Mouse (Mus musculus) kidney, adult 2 months (tissue): ENCODE results near the gene Flt3l. TPM values are rescaled to one million over a fixed set of nuclear protein-coding genes. Genes with fewer than 3 reads are reported as not detected.
"Not testable (repeated sequence)": the region's sequence is repeated elsewhere in the genome, so short reads cannot be mapped to it uniquely, and the experiment has no call there.

Experiments
- DNase-seq: peaks from one replicate; pipeline ENCODE4 v3.0.0; 2021
- H3K27ac ChIP-seq: fragments of 200-500 bp; 2 replicates; pipeline ENCODE4 v1.5.1; 2012; ENCODE audit warnings: low read depth, low read length, control low read depth, inconsistent platforms; ENCODE audit not compliant: insufficient read depth
- H3K27me3 ChIP-seq: fragments of 200-500 bp; replicated peaks from 2 replicates; pipeline ENCODE4 v1.6.1; 2012; ENCODE audit warnings: mild to moderate bottlenecking, moderate library complexity, low read length, inconsistent platforms; ENCODE audit not compliant: control insufficient read depth, insufficient read depth
- H3K36me3 ChIP-seq: fragments of 200-500 bp; 2 replicates; pipeline ENCODE4 v1.6.1; 2012; ENCODE audit warnings: mild to moderate bottlenecking, moderate library complexity, low read length, inconsistent platforms; ENCODE audit not compliant: control insufficient read depth, insufficient read depth
- H3K4me1 ChIP-seq: fragments of 200-500 bp; 2 replicates; pipeline ENCODE4 v1.6.1; 2011; ENCODE audit warnings: low read length; ENCODE audit not compliant: control insufficient read depth, insufficient read depth
- H3K4me3 ChIP-seq: fragments of 200-500 bp; 2 replicates; pipeline ENCODE4 v1.5.1; 2011; ENCODE audit warnings: mild to moderate bottlenecking, low read depth, low read length, control low read depth; ENCODE audit not compliant: insufficient read depth
- CTCF ChIP-seq: fragments of 200-500 bp; conservative IDR thresholded peaks from 2 replicates; pipeline ENCODE4 v1.5.1; 2011; ENCODE audit warnings: low read depth, mild to moderate bottlenecking, control low read depth, low read length, moderate library complexity, mixed read lengths; ENCODE audit not compliant: insufficient read depth, insufficient read length
- POLR2A ChIP-seq: fragments of 200-500 bp; IDR thresholded peaks from one replicate; pipeline ENCODE4 v1.6.1; 2011; ENCODE audit warnings: low read depth, low read length, control low read depth
- WGBS: fragments of 180-500 bp; shearing (Covaris S2); methylation state at CpG from one replicate; pipeline ENCODE4 v1.1.7; 2018; 5-methylcytosine and 5-hydroxymethylcytosine counted together
- polyA plus RNA-seq: library from polyadenylated mRNA; depleted of rRNA; stranded (reverse); fragments of >200 nt; gene quantifications from 2 replicates; pipeline ENCODE4 v1.2.3, GENCODE M21; 2012

Flt3l gene
- polyA plus RNA-seq, 1 experiment: 37.7 TPM

DNA sequence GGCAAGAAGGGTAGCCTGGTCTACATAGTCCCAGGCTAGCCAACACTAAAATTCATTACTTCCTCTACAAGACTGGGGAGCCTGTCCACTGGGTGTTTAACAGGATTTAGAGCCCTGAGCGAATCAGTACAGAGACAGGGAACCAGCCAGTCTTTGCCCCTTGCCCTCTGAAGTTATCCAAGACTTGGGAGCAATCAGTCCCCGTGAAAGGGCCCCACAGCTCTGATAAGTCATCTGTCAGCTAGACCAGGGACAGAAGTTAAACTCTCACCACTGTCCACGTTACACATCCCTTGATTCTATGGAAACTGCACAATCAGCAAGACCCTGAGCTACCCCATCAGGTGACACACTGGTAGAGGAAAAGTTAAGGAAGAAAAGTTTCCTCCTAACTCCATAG lies 23.7 kb downstream of the Flt3l start:
- TF ChIP-seq CTCF: no peak
- no peak for TF ChIP-seq POLR2A
- H3K4me3 ChIP-seq: no peak overlapping the region
- H3K27ac ChIP-seq: no peak overlapping the region
- no peaks in the 10 kb centered on the region for H3K4me1 ChIP-seq
- 44% methylated on average over 3 of the region's 3 CpGs for WGBS
- no peak for DNase-seq
- no peaks in the 10 kb centered on the region for H3K27me3 ChIP-seq
- H3K36me3 ChIP-seq: no peaks in the 10 kb centered on the region

DNA sequence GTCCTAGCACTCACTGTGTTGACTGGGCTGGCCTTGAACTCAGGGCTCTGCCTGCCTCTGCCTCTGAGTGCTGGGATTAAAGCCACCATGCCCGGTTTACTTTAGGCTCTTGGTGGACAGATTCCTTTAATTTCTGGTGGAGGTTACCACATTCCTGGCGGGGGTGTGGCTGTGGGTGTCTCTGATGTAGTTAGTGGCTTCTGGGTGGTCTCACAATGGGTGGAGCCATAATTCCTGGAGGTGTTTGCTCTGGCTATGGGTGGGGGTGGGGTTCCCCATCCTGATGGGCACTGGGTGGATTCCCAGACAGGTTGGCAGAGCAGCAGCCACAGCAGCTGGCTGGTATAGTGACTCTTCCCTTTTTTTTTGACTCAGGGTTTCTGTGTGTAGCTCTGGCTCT lies 24.3 kb downstream of the Flt3l start:
- Histone ChIP-seq H3K27me3 (no peaks in the 10 kb centered on the region), H3K27ac (no peak overlapping the region), H3K36me3 (no peaks in the 10 kb centered on the region), H3K4me3 (no peak overlapping the region), H3K4me1 (no peaks in the 10 kb centered on the region)
- DNase-seq: no peak
- 72% methylated on average over 2 of the region's 2 CpGs for WGBS
- no peak for TF ChIP-seq CTCF
- no peak for TF ChIP-seq POLR2A

DNA sequence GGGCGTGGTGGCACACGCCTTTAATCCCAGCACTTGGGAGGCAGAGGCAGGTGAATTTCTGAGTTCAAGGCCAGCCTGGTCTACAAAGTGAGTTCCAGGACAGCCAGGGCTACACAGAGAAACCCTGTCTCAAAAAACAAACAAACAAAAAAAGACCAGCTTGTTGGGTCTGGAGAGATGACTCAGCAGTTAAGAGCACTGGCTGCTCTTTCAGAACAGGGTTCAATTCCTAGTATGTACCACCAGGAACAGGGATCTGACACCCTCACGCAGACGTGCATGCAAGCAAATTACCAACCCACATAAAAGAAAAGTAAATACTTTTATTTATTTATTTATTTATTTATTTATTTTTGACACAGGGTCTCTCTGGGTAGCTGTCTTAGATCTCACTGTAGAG lies 26.1 kb downstream of the Flt3l start:
- DNase-seq, H3K36me3 ChIP-seq, H3K4me3 ChIP-seq, H3K27me3 ChIP-seq, H3K4me1 ChIP-seq, H3K27ac ChIP-seq: not testable (repeated sequence)
- WGBS: 90% methylated on average over 4 of the region's 4 CpGs

DNA sequence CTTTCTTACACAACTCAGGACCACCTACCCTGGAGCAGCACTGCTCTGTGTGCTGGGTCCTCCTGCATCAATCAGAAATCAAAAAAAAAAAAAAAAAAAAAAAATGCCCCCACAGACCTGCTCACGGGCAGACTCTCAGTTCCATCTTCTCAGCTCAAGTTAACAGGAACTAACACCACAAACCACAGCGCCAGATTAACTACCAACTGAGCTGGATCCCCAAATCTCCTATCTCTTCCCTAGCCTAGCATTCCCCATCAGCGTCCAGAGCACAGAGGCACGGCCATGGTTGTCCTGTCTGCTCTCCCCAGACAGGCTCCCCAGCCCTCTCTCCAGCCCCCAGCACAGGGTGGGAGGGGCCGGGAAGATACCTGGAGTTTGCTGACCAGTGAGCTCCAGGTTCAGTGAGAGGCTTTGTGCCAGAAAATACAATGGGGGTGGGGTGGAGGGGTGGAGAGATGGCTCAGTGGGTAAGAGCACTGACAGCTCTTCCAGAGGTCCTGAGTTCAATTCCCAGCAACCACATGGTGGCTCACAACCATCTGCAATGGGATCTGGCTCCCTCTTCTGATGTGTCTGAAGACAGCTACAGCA lies 29.1 kb downstream of the Flt3l start:
- no peak overlapping the region for H3K27ac ChIP-seq
- H3K4me3 ChIP-seq: no peak overlapping the region
- H3K27me3 ChIP-seq: no peaks in the 10 kb centered on the region
- peaks cover 15% of the 10 kb centered on the region; the same call in 1 of the 2 replicates for H3K4me1 ChIP-seq
- TF ChIP-seq CTCF: no peak
- no peak for TF ChIP-seq POLR2A
- DNase-seq: no peak
- 67% methylated on average over 5 of the region's 5 CpGs for WGBS
- H3K36me3 ChIP-seq: no peaks in the 10 kb centered on the region

DNA sequence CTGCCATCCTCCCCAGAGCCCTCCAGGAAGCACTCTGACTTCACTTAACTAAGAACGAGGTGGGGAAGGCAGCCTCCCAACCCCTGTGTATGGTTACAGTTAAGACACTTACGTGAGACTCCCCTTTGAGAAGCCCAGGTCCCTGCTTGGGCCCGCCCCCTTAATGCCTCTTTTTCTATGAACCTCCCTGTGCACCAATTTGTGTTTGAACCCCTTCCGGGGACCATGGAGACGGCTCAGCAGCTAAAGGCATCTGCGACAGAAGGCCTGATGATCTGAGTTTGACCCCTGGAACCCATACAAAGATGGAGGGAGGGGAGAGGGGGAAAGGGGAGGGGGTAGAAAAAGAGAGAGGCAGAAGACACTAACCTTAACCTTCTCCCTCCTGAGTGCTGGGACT lies 29.8 kb downstream of the Flt3l start:
- TF ChIP-seq CTCF (no peak), POLR2A (no peak)
- no peak for DNase-seq
- no peak overlapping the region for H3K27ac ChIP-seq
- H3K27me3 ChIP-seq: no peaks in the 10 kb centered on the region
- H3K4me1 ChIP-seq: peaks cover 20% of the 10 kb centered on the region
- H3K4me3 ChIP-seq: no peak overlapping the region
- H3K36me3 ChIP-seq: no peaks in the 10 kb centered on the region
- WGBS: 89% methylated on average over 6 of the region's 6 CpGs

DNA sequence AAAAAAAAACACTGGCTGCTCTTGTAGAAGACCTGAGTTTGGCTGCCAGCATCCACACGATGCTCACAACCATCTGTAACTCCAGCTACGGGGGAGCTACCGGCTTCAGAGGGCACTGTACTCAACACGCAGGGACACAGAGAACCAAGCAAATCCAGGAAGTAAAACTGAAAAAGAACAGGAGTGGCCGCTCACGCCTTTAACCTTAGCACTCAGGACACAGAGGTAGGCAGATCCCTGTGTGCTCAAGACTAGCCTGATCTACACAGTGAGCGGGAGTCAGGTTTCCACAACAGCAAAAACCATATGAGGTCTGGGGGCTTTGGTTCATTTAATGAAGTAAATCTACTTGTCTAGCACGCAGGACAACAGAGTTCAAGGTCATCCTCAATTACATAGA lies 30.7 kb downstream of the Flt3l start:
- 63% methylated on average over 8 of the region's 8 CpGs for WGBS

DNA sequence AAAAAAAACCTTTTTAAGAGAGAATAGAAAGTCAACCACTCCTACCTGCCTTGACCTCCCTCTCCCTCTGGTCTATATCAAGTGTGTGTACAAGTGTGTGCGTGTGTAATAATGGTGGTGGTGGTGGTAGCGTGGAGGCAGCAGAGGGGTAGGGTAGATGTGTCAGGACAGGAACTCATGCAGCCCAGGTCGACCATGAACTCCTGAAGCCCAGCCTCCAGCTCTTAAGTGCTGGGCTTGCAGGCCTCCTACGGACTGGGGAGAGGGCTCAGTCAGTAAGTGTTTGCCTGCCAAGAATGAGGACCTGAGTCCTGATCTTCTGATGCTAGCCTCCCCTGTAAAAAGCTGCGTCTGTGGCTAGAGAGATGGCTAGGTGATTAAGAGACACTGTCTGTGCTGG lies 31.3 kb downstream of the Flt3l start:
- no peaks in the 10 kb centered on the region for H3K36me3 ChIP-seq
- DNase-seq: no peak
- no peak for TF ChIP-seq CTCF
- TF ChIP-seq POLR2A: no peak
- H3K27ac ChIP-seq: no peak overlapping the region
- H3K4me3 ChIP-seq: no peak overlapping the region
- H3K4me1 ChIP-seq: peaks cover 20% of the 10 kb centered on the region
- WGBS: 86% methylated on average over 5 of the region's 5 CpGs
- H3K27me3 ChIP-seq: no peaks in the 10 kb centered on the region

More for the DNA sequence above, 30.7 kb downstream of the Flt3l start:
- Histone ChIP-seq H3K27me3 (no peaks in the 10 kb centered on the region), H3K4me3 (no peak overlapping the region), H3K27ac (no peak overlapping the region), H3K4me1 (peaks cover 20% of the 10 kb centered on the region), H3K36me3 (no peaks in the 10 kb centered on the region)
- TF ChIP-seq CTCF (no peak), POLR2A (no peak)
- DNase-seq: no peak
